In the genomic region with DNA sequence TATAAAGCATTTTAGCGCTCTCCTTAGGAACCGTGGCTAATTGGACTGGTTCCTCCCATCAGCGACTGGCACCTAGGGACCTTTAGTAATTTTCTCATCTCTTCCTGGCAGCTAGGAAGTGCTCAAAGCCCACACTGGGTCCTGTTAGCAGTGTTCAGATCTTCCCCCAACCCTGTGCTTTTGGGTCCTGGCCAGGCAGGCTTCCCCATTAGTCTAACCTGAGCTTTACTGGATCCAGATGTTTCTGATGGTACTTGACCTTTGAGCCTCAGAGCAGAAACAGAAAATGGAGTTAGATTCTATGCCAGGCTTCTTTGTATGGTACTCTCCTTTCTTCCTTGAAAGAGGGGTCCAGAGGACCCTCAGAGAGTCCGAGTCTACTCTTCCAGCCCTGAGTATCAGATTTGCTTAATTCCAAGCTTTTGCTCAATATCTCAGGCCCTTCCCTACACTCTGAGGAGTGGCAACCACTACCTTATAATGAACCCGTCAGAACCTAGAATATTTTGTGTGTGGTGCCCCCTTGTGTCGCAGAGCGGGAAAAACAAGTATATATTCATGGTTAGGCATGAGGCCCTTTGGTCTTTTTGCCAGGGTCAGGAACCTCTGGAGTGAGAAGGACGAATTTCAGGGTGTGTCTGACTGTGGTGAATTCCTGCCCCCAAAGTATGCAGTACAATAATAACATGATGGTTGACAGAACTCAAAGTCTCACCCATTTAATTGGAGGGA, we compare ENCODE assay signal across 9 mouse cellular contexts. TPM values are rescaled to one million over a fixed set of nuclear protein-coding genes. Genes with fewer than 3 reads are reported as not detected.
DNase-seq lines count a peak whose midpoint lies in the region; ATAC-seq and TF ChIP-seq lines count a peak whose summit lies in the region.
"Had no signal": no experiment of that assay in that cellular context is flagged by ENCODE, and none has a peak within 500 bp of the region (broad histone marks: within the 10 kb centered on the region; RNA-seq: fewer than 3 reads in every experiment).

No protein-coding gene starts in this region.

- peak; percentile 69 for DNase-seq in layer of hippocampus, adult 11-12 months (ENCODE audit: low spot score)
- DNase-seq in layer of hippocampus, adult 9-10 months (ENCODE audit: low spot score): no peak
- peak; percentile 27 for DNase-seq in ES-E14 (ENCODE audit: low read depth, low spot score)
- peak; percentile 42 for DNase-seq in c-Kit-positive CD71-negative TER-119-negative erythroid progenitor cells, embryonic 14.5 days (ENCODE audit: low read depth)
- peak; percentile 72 for DNase-seq in forebrain, embryonic 14.5 days (ENCODE audit: low spot score)
- DNase-seq in layer of hippocampus, postnatal 10 days (ENCODE audit: low spot score in 2 of 2): peak; percentile 67 to 73
- peak; percentile 56 for DNase-seq in mesoderm, embryonic 11.5 days (ENCODE audit: low read depth, low spot score)

- ATAC-seq in forebrain, embryonic 14.5 days: peak; percentile 21; the same call in 1 of the 2 replicates
- no peak for ATAC-seq in erythroblast, adult 5-6 weeks (replicated peaks; ENCODE audit: low FRiP score, poor library complexity, severe bottlenecking)

- H3K9me3 ChIP-seq in ES-E14 (ENCODE audit: control insufficient read depth, insufficient read depth, low read depth, low read length): no peaks in the 10 kb centered on the region
- H3K9me3 ChIP-seq in forebrain, embryonic 14.5 days (replicated peaks; ENCODE audit: control insufficient read depth, low read length): no peaks in the 10 kb centered on the region

- no peak overlapping the region for H3K4me2 ChIP-seq in forebrain, embryonic 14.5 days (ENCODE audit: low read length)

- no peaks in the 10 kb centered on the region for H3K4me1 ChIP-seq in ES-E14 (ENCODE audit: control insufficient read depth in 2 of 2, insufficient read depth in 2 of 2, low read length in 2 of 2, poor library complexity in 1 of 2)
- peaks cover 15% of the 10 kb centered on the region for H3K4me1 ChIP-seq in forebrain, embryonic 14.5 days (ENCODE audit: control insufficient read depth, insufficient read depth, low read length)

- H3K36me3 ChIP-seq in ES-E14 (ENCODE audit: control insufficient read depth, insufficient read depth, low read length, poor library complexity, severe bottlenecking): no peaks in the 10 kb centered on the region
- no peaks in the 10 kb centered on the region for H3K36me3 ChIP-seq in forebrain, embryonic 14.5 days (ENCODE audit: control insufficient read depth, insufficient read depth, low read length)

- WGBS in forebrain, embryonic 14.5 days: 32% methylated on average over 8 of the region's 8 CpGs

- in situ Hi-C loops in ES-E14 (cut with MboI; ENCODE audit: low sequenced_read_pairs in 2 of 2, unreplicated experiment in 2 of 2): no loop called here

- H3K27me3 ChIP-seq in forebrain, embryonic 14.5 days (replicated peaks; ENCODE audit: control insufficient read depth, insufficient read depth, low read length): no peaks in the 10 kb centered on the region

- no peak overlapping the region for H3K9ac ChIP-seq in ES-E14 (ENCODE audit: insufficient read depth, low read depth, low read length, poor library complexity, severe bottlenecking)
- no peak overlapping the region for H3K9ac ChIP-seq in forebrain, embryonic 14.5 days (ENCODE audit: low read length)

- no peak overlapping the region for H3K4me3 ChIP-seq in ES-E14 (ENCODE audit: insufficient read depth in 1 of 2, low read depth in 1 of 2, low read length in 2 of 2, poor library complexity in 1 of 2, severe bottlenecking in 1 of 2)
- no peak overlapping the region for H3K4me3 ChIP-seq in forebrain, embryonic 14.5 days (ENCODE audit: low read depth, low read length)

- H3K27ac ChIP-seq in ES-E14 (ENCODE audit: insufficient read depth, low read depth, low read length, poor library complexity, severe bottlenecking): no peak overlapping the region
- no peak overlapping the region for H3K27ac ChIP-seq in forebrain, embryonic 14.5 days (ENCODE audit: low read depth, low read length)
- H3K27ac ChIP-seq: macrophage had no signal

TF ChIP-seq in ES-E14, 5 proteins besides CTCF, POLR2A, EP300 and RAD21:
- no peak for TF ChIP-seq MAFK (IDR thresholded peaks at IDR 0.05; ENCODE audit: insufficient read depth, low read depth, low read length)
- 0 out of 2 replicates have a peak, but pooled peaks have one; percentile 39 for TF ChIP-seq ZC3H11A (IDR thresholded peaks at IDR 0.05; ENCODE audit: borderline replicate concordance, low read depth, low read length)
- no peak for TF ChIP-seq HCFC1 (IDR thresholded peaks at IDR 0.05; ENCODE audit: borderline replicate concordance, insufficient read depth, low read length)
TF ChIP-seq in ES-E14: peak in this region for 1.

RNA-seq across cellular contexts. Expression of gene Rims3, which starts 32.9 kb away (rescaled TPM):
- 4.5 and 6.7 TPM in 2 replicates for total RNA-seq in ES-E14 (2012; rRNA removed)
- polyA plus RNA-seq in forebrain, embryonic 14.5 days (2014; fragmentation: Nextera tagmentation; extraction: Ambion mirVana): 8.1 and 9.0 TPM in 2 replicates
- 10 to 100 TPM; 31.3 to 31.9 TPM for total RNA-seq in layer of hippocampus, postnatal 10 days (2021)
- 0.21 and 1.2 TPM in 2 replicates for total RNA-seq in erythroblast, adult 5-6 weeks (2015; ENCODE audit: low replicate concordance)
- total RNA-seq in erythroblast, adult 5-6 weeks (2017; ENCODE audit: low replicate concordance): 0.43 and 0.98 TPM in 2 replicates

RNA-seq across cellular contexts. Expression of gene Exo5, which starts 37.3 kb away (rescaled TPM):
- total RNA-seq in ES-E14 (2012; rRNA removed): 8.9 and 13.3 TPM in 2 replicates
- polyA plus RNA-seq in forebrain, embryonic 14.5 days (2014; fragmentation: Nextera tagmentation; extraction: Ambion mirVana): 36.5 and 41.4 TPM in 2 replicates
- 10 to 100 TPM; 12.8 to 13.0 TPM for total RNA-seq in layer of hippocampus, postnatal 10 days (2021)
- total RNA-seq in erythroblast, adult 5-6 weeks (2015; ENCODE audit: low replicate concordance): 7.5 and 21.1 TPM in 2 replicates
- total RNA-seq in erythroblast, adult 5-6 weeks (2017; ENCODE audit: low replicate concordance): 1.7 and 4.1 TPM in 2 replicates

RNA-seq across cellular contexts. Expression of gene Nfyc, which starts 56.2 kb away (rescaled TPM):
- total RNA-seq in ES-E14 (2012; rRNA removed): 47.1 and 62.0 TPM in 2 replicates
- polyA plus RNA-seq in forebrain, embryonic 14.5 days (2014; fragmentation: Nextera tagmentation; extraction: Ambion mirVana): 120 and 123 TPM in 2 replicates
- 10 to 100 TPM; 47.7 to 50.8 TPM for total RNA-seq in layer of hippocampus, postnatal 10 days (2021)
- 27.9 and 30.3 TPM in 2 replicates for total RNA-seq in erythroblast, adult 5-6 weeks (2015; ENCODE audit: low replicate concordance)
- total RNA-seq in erythroblast, adult 5-6 weeks (2017; ENCODE audit: low replicate concordance): 30.0 and 36.3 TPM in 2 replicates
